Mouse (Mus musculus) small intestine, adult 2 months (tissue): ENCODE measurements around the gene Zfhx3.

Source experiments
- CTCF ChIP-seq: fragments of 200-500 bp; IDR thresholded peaks from 2 replicates; pipeline ENCODE4 v1.5.1; 2012; ENCODE audit warnings: low read depth, mild to moderate bottlenecking, control low read depth, inconsistent platforms, low read length, moderate library complexity, mixed read lengths; ENCODE audit not compliant: insufficient replicate concordance, insufficient read length; ENCODE audit errors: extremely low read depth
- POLR2A ChIP-seq: fragments of 200-500 bp; IDR thresholded peaks from 2 replicates; pipeline ENCODE4 v1.6.1; 2012; ENCODE audit warnings: low read depth, mild to moderate bottlenecking, control low read depth, inconsistent platforms, low read length, moderate library complexity

- TF ChIP-seq CTCF, result no peak
- no peak for TF ChIP-seq POLR2A
These were observed 927.5 kb downstream of the Zfhx3 start for GRCm38 (mm10) chr8:108869935-108870334.
